Mouse (Mus musculus) 3T3-L1 (cell line): Measurements from ENCODE around the gene Znrf2.
"Not testable (repeated sequence)": the region's sequence is repeated elsewhere in the genome, so short reads cannot be mapped to it uniquely, and the experiment has no call there.

Experiments
- DNase-seq: peaks from one replicate; pipeline ENCODE4 v3.0.0-alpha.2; 2015; ENCODE audit warnings: low read depth, low spot score

Znrf2 gene

GRCm38 (mm10) chr6:54809531-54810313, 7.0 kb upstream of the Znrf2 start:
- DNase-seq, result peak; percentile 54

- no peak for DNase-seq
These were observed 6.4 kb upstream of the Znrf2 start for GRCm38 (mm10) chr6:54810314-54810646.

- DNase-seq, result peak; percentile 78
These were observed 5.0 kb upstream of the Znrf2 start for GRCm38 (mm10) chr6:54811546-54812250.

GRCm38 (mm10) chr6:54812276-54812675, 4.4 kb upstream of the Znrf2 start:
- DNase-seq, result peak; percentile 93

- no peak for DNase-seq
These were observed 1.1 kb upstream of the Znrf2 start for GRCm38 (mm10) chr6:54815428-54816130.

GRCm38 (mm10) chr6:54817266-54817767, 601 bp downstream of the Znrf2 start:
- DNase-seq, result peak; percentile 93

GRCm38 (mm10) chr6:54818389-54818788, 1.7 kb downstream of the Znrf2 start:
- peak; percentile 39 for DNase-seq

GRCm38 (mm10) chr6:54819272-54819671, 2.6 kb downstream of the Znrf2 start:
- no peak for DNase-seq

GRCm38 (mm10) chr6:54819746-54820145, 3.0 kb downstream of the Znrf2 start:
- DNase-seq, result peak; percentile 41

- DNase-seq, result no peak
These were observed 5.6 kb downstream of the Znrf2 start for GRCm38 (mm10) chr6:54822348-54822747.

GRCm38 (mm10) chr6:54824561-54824960, 7.8 kb downstream of the Znrf2 start:
- DNase-seq, result not testable (repeated sequence)

- DNase-seq, result no peak
These were observed 10.8 kb downstream of the Znrf2 start for GRCm38 (mm10) chr6:54827481-54827880.

GRCm38 (mm10) chr6:54828274-54828673, 11.6 kb downstream of the Znrf2 start:
- DNase-seq, result no peak

- DNase-seq, result no peak
These were observed 13.5 kb downstream of the Znrf2 start for GRCm38 (mm10) chr6:54830048-54830772.

- peak; percentile 72 for DNase-seq
These were observed 14.5 kb downstream of the Znrf2 start for GRCm38 (mm10) chr6:54831069-54831720.

GRCm38 (mm10) chr6:54833427-54833826, 16.7 kb downstream of the Znrf2 start:
- DNase-seq, result no peak

GRCm38 (mm10) chr6:54836666-54837065, 19.9 kb downstream of the Znrf2 start:
- peak; percentile 95 for DNase-seq

- DNase-seq, result no peak
These were observed 24.7 kb downstream of the Znrf2 start for GRCm38 (mm10) chr6:54841399-54841798.

GRCm38 (mm10) chr6:54842041-54842440, 25.3 kb downstream of the Znrf2 start:
- no peak for DNase-seq

GRCm38 (mm10) chr6:54848546-54848945, 31.8 kb downstream of the Znrf2 start:
- no peak for DNase-seq
